Mouse (Mus musculus): ENCODE measurements around the gene Zfp804b.
"Not testable (repeated sequence)": the region's sequence is repeated elsewhere in the genome, so short reads cannot be mapped to it uniquely, and the experiment has no call there.

Gene Zfp804b

GRCm38 (mm10) chr5:7344145-7345010 lies at the start of gene Zfp804b:
TSS of gene Zfp804b (minus strand) at chr5:7344756.
- DNase-seq (ENCODE audit: low read depth in 2 of 2, low spot score in 2 of 2): no peak

DNA sequence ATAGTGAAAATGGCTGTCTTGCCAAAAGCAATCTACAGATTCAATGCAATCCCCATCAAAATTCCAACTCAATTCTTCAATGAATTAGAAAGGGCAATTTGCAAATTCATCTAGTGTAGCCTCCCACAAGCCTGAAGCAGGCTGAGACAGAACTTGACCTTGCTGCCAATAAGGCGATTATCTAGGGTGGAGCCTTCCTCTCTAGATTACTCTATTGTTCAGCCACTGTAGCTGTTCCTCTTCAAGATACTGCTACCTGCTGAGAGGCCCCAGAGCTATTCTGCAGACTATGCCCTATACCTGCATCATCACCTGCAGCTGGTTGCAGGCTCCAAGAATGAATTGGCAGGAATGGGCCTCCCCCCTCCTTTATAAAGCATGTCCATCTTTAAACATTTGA lies 20.1 kb upstream of the Zfp804b start:
- not testable (repeated sequence) for DNase-seq (ENCODE audit: low read depth in 2 of 2, low spot score in 2 of 2)

- DNase-seq (ENCODE audit: low read depth in 2 of 2, low spot score in 2 of 2): no peak
Observed at GRCm38 (mm10) chr5:7345011-7345389, 444 bp upstream of the Zfp804b start.

DNA sequence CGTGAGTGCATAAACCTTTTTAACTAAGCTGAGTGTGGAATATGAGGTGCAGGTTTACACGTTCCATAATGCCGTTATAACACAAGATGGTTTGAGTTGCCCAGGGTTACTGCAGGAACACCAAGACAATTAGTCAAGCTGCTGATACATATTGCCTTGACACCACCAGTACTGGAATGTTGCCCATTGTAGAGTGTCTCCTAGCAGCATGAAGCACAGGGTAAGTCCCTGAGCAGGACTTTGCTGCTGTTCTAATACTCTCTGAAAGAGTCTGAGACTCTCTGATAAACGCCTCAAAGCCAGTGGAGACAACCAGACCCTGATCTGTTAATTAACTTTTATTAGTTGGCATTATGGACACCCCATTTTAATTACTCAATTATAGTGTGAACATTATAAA lies 19.0 kb downstream of the Zfp804b start:
- no peak for DNase-seq (ENCODE audit: low read depth in 2 of 2, low spot score in 2 of 2)

GRCm38 (mm10) chr5:7303819-7304218 lies 40.7 kb downstream of the Zfp804b start, which contains the start of gene Tex47:
TSS of gene Tex47 (plus strand) at chr5:7304119.
- no peak for DNase-seq (ENCODE audit: low read depth in 2 of 2, low spot score in 2 of 2)

DNA sequence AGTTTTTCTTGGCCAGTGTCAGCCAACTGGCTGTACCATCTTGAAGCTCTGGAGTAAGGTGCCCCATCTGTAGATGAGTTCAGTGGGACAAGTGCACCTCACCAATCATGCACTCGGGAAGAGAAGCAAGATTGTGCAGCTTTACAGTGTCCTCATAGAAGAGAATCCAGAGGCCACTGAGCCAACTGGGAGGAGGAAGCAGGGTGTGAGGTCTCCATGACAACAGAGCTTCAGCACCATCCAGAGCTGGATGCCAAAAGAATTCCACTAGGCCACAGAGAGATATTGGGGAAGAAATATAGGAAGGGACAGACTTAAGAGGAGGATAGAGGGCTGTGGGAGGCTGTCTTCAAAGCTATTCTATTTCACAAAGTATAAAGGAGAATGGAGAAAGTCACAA lies 41.6 kb downstream of the Zfp804b start:
- no peak for DNase-seq (ENCODE audit: low read depth in 2 of 2, low spot score in 2 of 2)

DNA sequence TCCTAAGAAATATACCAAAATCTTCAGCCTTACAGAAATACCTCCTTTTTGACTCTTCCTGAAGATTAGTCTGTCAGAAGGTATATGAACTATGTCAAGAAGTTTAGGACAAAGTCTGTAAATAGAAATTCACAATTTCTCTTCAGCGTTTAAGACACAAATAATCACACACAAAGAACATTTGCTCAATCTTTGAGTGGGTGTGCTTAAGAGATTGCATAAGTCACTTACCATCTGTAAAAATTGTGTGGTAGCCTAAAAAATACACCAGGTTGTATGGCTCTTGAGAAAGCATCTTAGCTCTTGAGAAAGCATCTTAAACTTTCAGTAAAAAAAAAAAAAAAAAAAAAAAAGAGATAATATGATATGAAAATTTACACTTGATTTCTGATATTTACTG lies 60.2 kb downstream of the Zfp804b start:
- no peak for DNase-seq (ENCODE audit: low read depth in 2 of 2, low spot score in 2 of 2)

DNA sequence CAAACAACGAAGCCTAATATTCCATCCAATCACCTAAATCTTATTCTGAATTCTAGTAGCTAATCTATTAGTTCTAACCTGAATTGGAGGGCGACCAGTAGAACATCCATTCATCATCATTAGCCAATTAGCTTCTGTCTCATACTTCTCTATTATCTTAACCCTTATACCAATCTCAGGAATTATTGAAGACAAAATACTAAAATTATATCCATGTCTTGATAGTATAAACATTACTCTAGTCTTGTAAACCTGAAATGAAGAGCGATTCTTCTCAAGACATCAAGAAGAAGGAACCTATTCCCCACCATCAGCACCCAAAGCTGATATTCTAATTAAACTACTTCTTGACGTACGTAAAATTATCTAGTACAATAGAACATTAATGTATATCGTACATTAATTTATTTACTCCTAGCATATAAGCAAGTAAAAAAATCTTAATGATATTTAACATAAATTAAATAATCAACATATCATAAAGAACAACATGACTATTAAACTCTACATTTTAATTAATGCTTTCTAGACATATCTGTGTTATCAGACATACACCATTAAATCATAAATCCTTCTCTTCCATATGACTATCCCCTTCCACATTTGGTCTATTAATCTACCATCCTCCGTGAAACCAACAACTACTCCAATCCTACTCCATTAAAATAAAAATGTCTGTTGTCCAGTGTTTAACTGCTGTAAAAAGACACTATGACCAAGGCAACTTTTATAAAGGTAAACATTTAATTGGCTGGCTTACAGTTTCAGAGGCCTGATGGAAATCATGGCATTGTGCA lies 67.7 kb downstream of the Zfp804b start:
- no peak for DNase-seq (ENCODE audit: low read depth in 2 of 2, low spot score in 2 of 2)

GRCm38 (mm10) chr5:7177589-7177988 lies 167.0 kb downstream of the Zfp804b start:
- DNase-seq (ENCODE audit: low read depth in 2 of 2, low spot score in 2 of 2): no peak

- DNase-seq (ENCODE audit: low read depth in 2 of 2, low spot score in 2 of 2): no peak
Observed at GRCm38 (mm10) chr5:7139658-7140057, 204.9 kb downstream of the Zfp804b start.

- no peak for DNase-seq (ENCODE audit: low read depth in 2 of 2, low spot score in 2 of 2)
Observed at GRCm38 (mm10) chr5:7102387-7102786, 242.2 kb downstream of the Zfp804b start.

GRCm38 (mm10) chr5:7073936-7074631 lies 270.5 kb downstream of the Zfp804b start:
- DNase-seq (ENCODE audit: low read depth in 2 of 2, low spot score in 2 of 2): no peak

DNA sequence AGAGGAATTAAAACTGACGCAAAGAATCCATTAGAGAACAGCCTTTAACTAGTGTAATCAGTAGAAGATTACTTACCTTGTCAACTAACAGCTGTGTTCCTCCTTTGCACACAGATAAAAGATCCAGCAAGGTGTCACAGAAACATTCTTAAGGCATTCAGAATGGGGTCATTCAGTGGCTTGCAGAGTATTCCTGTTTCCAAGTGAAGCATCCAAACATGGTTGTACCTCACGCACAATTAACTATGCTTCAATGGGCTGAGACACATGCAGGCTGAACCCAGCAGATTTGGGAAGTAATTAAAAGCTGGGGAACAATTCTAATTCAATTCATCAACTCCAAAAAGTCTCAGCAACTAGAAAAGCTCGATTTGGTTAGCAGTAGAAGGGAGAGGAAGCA lies 337.1 kb downstream of the Zfp804b start:
- DNase-seq (ENCODE audit: low read depth in 2 of 2, low spot score in 2 of 2): no peak

DNA sequence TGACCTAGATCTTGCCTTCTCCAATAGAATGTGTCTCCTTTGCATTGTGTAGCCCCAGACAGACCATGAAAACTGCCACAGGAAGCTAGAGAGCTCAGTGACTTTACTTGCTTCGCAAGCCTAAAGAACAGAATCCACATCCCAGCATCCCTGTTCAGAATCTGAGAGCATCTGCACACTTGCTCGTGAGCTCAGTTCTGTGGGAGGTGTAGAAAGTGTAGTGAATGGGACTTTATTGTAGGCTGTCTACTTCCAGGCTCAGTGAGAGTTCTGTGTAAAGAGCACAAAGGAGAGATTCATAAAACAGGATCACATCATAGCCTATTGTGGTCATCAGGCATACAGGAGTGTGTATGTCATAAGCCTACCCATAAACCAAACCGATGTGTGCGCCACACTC lies 360.6 kb downstream of the Zfp804b start:
- DNase-seq (ENCODE audit: low read depth in 2 of 2, low spot score in 2 of 2): no peak

GRCm38 (mm10) chr5:6934837-6935236 lies 409.7 kb downstream of the Zfp804b start:
- DNase-seq (ENCODE audit: low read depth in 2 of 2, low spot score in 2 of 2): no peak

DNA sequence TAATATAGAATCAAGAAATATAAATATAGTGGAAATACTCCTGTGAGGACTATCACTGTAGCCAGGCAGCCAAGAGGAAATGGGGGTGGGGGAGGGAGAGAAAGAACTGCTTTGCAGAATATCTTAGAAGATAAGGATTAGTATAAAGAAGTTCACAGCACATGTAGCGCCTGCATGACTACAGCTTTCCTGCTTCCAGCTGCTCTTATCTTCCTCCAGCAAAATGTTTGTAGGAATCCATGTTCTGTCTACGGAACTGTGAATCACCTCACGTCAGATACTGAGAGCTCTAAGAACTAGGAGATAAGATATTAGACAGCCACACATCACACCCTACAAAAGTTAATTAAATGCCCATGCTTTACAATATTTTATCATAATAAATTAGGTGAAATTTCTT lies 433.3 kb downstream of the Zfp804b start:
- no peak for DNase-seq (ENCODE audit: low read depth in 2 of 2, low spot score in 2 of 2)

- no peak for DNase-seq (ENCODE audit: low read depth in 2 of 2, low spot score in 2 of 2)
Observed at GRCm38 (mm10) chr5:6881396-6881795, 463.2 kb downstream of the Zfp804b start.

- no peak for DNase-seq (ENCODE audit: low read depth in 2 of 2, low spot score in 2 of 2)
Observed at GRCm38 (mm10) chr5:6871566-6871965, 473.0 kb downstream of the Zfp804b start.

GRCm38 (mm10) chr5:6870970-6871369 lies 473.6 kb downstream of the Zfp804b start:
- no peak for DNase-seq (ENCODE audit: low read depth in 2 of 2, low spot score in 2 of 2)

DNA sequence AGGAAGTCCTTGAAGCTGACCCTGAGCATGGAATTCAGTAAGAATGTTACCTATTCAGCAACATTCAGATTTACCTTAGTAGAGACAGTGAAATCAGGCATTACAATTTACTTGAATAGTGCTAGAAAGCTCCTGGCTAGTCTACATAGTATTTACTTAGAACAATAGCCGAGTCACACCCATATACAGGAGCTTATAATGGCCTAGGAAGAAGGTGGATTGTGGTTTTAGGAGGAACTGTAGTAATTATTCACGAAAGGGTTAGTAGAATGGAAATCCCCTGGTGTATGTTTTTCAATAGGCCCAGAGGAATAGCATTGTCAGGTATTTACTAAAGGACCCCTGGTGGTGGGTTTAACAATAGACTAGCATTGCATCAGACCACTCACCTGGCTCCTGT lies 549.2 kb downstream of the Zfp804b start:
- DNase-seq (ENCODE audit: low read depth in 2 of 2, low spot score in 2 of 2): no peak

- no peak for DNase-seq (ENCODE audit: low read depth in 2 of 2, low spot score in 2 of 2)
Observed at GRCm38 (mm10) chr5:6769357-6769892, 575.1 kb downstream of the Zfp804b start.

Measured in CD8-positive naive resting alpha-beta T cell, adult 2 months (primary cell).